Mouse (Mus musculus) thymus, postnatal 14 days (tissue): ENCODE results near the gene Actb.

Experiments
- DNase-seq: peaks from one replicate; pipeline ENCODE4 v3.0.0; 2021

Gene Actb

DNA sequence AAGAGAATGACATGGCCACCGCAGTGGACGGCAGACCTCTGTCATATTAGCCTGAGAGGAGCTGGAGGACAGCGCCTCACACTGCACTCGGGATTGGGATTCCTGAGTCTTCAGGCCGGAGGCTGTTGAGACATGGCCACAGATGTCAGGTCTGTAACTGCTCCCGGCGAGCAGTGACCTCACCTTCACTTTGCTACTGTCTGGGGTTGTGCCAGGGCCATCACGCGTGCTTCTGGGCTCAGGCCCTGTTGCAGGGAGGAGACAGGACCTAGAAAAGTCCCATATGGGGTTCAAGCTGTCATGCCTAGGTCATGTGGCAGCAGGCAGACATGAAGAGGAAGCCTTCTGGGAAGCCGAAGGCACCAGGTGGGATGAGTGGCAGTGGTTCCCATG lies 31.0 kb downstream of the Actb start:
- no peak for DNase-seq

DNA sequence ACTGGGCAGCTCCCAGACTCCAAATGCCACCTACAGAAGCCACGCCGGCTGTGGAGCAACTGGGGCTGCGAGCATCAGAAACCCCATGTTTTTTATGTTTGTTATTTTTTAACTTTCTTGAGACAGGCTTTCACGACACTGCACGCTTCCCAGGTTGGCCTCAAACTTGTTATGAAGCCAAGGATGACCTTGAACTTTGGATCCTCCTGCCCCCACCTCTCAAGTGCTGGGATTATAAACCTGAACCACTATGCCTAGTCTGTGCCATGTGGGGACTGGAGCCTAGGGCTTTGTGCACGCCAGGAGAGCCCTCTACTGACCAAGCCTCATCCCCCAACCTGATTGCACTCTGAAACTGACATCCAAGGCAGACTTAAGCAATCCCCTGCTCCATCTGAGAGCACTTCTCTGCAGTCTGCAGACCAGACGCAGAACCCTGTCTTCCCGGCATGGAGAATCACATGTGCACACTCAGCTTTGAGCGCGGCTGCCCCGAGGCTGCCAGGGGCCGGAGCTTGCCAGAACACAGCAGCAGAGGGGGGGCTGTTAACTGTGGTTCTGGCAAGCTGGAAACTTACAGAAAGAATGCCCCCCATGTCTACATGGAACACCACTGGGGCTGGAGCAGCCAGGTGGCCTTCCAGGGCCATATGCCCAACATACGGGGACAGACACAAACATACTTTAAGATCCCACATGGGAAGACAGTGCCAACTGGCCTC lies 31.6 kb downstream of the Actb start:
- DNase-seq = no peak

DNA sequence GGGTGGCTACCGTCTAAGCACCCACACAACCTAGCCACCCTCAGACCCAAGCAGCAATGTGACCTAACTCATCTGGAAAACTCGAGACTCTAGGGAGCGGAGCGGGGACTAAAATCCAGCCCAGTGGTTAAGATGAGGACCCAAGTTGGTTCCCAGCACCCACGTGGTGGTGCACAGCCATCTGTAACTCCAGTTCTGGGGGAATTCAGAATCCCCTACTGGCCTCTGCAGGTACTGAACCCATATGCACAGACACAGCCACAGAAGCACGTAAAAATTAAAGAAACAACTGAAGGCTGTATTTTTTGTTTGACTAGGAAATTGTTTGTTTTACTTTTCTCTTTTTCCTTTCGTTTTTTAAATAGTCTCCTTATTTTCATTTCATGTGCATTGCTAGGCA lies 32.8 kb downstream of the Actb start:
- DNase-seq = no peak

DNA sequence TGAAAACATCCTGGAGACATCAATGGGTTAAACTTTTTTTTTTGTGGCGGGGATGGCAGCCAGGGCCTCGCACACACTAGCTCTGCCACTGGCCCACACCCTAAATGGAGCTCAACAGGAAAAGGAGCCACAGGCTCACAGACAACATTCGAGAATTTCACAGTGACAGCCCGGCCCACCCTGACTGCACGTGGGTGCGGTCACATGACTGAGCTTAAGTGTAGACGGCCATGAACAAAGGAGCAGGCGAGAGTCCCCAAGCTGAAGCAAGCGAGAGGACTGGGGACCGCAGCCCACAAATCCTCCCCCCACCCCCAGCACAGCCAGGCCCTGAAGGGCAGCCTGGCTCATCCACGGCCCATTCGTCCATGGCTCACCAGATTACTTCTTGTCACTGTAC lies 34.8 kb downstream of the Actb start:
- no peak for DNase-seq

DNA sequence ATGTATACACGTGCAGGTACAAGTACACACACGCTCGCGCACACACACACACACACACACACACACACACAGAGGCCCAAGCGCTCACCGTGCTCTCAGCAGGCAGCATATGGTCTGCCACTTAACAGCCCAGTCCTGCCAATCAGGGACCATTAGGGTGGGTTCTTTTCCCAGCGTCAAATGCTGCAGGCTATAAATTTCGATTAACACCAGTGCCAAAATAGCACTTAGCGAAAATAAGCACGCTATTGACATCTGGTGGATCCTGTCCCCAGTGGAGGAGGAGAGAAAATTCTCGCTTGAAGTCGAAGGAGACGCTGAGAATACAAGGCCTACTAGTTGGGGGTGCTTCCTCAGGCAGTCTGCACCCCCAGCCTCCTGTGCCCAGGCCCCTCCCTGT lies 37.1 kb downstream of the Actb start:
- no peak for DNase-seq

DNA sequence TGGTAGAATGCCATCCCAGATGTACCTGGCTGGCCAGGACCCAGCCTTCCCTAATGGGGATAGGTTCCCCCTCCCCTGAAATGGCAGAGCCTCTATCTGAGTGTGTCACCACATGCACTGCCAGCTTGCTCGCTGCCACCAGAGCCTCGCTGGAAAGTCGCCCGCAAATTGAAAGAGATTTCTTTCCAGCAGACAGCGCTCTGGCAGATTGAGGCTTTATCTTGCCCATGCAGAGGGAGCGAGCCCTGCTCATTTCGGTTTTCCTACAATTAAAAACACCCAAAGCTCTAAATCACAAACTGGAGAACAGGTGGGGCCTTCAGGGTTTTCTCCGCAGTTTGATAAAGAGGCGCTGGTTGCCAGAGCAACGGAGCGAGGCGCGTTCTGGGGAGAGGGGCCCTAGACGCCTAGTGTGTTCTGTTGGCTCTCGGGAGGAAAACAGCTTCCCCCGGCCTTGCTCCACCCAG lies 48.8 kb downstream of the Actb start:
- no peak for DNase-seq

DNA sequence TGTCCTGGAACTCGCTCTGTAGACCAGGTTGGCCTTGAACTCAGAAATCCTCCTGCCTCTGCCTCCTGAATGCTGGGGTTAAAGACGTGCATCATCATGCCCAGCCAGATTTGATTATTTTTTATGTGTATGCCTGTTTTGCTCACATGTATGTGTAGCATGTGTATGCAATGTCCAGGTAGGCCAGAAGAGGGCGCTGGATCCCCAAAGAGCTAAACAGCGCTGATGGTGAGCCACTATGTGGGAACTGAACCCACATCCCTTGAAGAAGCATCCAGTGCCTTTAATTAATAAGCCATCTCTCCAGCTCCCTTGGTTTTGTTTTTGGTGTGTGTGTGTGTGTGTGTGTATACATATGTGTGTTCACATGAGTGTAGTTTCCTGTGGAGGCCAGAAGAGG lies 50.1 kb downstream of the Actb start:
- DNase-seq = no peak

DNA sequence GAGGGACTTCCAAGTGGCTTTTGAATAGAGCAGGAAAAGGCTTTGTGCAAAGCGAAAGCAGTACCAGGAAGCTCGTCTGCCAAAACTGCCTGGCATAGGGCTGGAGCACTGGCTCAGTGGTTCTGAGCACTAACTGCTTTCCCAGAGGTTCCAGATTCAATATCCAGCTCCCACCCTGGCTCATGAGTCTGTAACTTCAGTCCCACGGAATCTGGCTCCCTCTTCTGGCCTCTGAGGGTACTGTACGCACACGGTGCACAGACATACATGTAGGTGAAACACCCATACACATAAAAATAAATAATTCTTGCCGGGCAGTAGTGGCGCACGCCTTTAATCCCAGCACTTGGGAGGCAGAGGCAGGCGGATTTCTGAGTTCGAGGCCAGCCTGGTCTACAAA lies 51.7 kb downstream of the Actb start:
- DNase-seq = peak; percentile 24

DNA sequence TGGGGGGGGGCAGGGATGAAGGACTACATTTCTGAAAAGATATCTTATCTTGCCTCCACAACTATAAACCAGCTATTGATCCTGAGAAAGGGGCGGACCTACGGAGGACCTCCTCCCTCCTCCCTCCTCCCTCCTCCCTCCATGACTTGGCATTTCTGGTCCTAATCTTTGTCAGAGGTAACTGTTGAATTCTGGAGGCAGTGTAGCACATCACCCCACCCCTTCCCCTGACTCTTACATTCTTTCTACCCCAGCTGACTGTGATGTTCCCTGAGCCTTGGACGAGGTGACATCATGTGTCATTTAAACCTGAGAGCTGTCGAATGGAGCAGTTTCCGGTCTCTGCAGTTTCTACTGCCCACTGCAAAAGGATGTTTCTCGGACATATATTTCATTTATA lies 53.0 kb downstream of the Actb start:
- DNase-seq = no peak
